Mouse (Mus musculus): Measurements from ENCODE around the gene Zfp420.
"Not testable (repeated sequence)": the region's sequence is repeated elsewhere in the genome, so short reads cannot be mapped to it uniquely, and the experiment has no call there.

Zfp420 gene

GRCm38 (mm10) chr7:29859532-29860517 is at the start of gene Zfp420:
Gene Zfp420 (plus strand): TSS chr7:29859979.
- DNase-seq (ENCODE audit: low read depth) = peak; percentile 97

DNA sequence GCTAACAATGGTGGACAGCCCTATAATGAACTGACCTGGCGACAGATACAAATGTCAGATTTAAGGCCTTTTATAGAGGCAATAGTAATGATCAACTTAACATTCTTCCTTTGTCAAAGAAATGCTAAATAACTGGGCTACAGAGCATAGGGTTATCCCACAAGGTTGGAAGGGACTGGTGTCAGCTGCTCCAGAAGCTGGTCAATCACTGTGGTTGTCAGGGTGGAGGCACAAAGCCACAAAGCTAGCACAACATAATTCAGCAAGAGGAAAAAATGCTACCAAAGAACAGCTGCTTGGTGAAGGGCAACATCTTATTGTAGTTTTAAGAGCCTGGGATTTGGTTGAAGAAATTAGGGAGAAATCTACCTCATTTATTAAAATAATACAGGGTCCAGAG is 47.5 kb upstream of the Zfp420 start:
- no peak for DNase-seq (ENCODE audit: low read depth)

- no peak for DNase-seq (ENCODE audit: low read depth)
Observed at GRCm38 (mm10) chr7:29814381-29814780, 45.4 kb upstream of the Zfp420 start.

GRCm38 (mm10) chr7:29815061-29815784 is 44.6 kb upstream of the Zfp420 start:
- DNase-seq (ENCODE audit: low read depth) = no peak

DNA sequence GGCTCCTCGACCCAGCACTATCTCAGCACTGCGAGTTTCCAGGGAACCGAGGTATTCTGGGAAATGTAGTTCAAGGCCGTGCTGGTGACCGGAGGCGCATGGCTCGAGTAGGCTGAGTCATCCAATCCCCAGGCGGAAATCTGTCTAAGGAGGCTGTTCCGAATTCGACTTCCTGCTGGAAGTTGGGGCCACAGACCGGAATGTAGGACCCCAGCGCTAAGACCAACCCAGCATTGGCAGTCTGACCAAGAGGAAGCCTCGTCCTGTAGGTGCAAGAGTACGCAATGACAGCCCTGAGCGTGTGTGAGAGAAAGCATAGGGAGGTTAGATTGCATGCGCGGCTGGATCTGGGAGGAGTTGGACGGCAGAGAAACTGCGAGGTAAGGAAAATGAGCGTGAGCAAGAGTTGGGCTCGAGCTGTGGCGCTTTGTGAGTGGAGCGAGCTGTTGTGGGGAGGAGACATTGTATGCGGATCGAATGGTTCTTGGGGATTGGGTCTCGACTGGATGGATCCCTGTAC is 43.8 kb upstream of the Zfp420 start, which contains the start of gene Zfp790:
TSS of gene Zfp790 (plus strand) at position 205 of the 520 bp plus-strand sequence.
- peak; percentile 94 for DNase-seq (ENCODE audit: low read depth)

GRCm38 (mm10) chr7:29818619-29819254 is 41.0 kb upstream of the Zfp420 start:
- peak; percentile 83 for DNase-seq (ENCODE audit: low read depth)

GRCm38 (mm10) chr7:29828001-29828400 is 31.8 kb upstream of the Zfp420 start:
- no peak for DNase-seq (ENCODE audit: low read depth)

GRCm38 (mm10) chr7:29829804-29830203 is 30.0 kb upstream of the Zfp420 start:
- DNase-seq (ENCODE audit: low read depth) = no peak

DNA sequence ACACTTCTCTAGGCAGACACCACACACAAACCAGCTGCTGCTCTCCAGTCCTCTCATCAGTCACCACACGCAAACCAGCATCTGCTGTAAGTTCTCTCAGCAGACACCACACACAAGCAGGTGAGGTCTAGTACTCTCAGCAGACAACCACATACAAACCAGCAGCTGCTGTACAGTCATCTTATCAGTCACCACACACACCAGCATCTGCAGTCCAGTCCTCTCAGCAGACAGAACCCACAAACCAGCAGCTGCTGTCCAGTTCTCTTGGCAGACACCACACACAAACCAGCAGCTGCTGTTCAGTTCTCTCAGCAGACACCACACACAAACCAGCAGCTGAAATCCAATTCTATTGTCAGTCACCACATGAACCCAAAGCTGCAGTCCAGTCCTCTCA is 23.0 kb upstream of the Zfp420 start:
- no peak for DNase-seq (ENCODE audit: low read depth)

GRCm38 (mm10) chr7:29839256-29839655 is 20.5 kb upstream of the Zfp420 start:
- DNase-seq (ENCODE audit: low read depth) = no peak

DNA sequence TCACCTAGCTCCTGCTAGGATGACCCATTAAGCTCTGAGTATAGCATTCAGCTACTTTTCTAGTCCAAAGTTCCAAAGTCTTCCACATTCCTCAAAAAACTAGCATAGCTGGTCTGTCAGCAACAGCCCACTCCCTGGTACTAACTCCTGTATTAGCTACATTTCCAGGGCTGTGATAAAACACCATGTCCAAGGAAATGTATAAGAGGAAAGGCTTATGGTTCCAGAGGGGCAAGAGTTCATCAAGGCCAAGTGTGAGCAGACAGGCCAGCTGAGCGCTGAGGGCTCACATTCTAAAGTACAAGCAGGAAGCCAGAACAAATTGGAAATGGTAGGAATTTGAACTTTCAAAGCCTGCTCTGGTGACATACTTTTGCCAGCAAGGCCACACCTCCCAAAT is 17.7 kb upstream of the Zfp420 start:
- no peak for DNase-seq (ENCODE audit: low read depth)

DNA sequence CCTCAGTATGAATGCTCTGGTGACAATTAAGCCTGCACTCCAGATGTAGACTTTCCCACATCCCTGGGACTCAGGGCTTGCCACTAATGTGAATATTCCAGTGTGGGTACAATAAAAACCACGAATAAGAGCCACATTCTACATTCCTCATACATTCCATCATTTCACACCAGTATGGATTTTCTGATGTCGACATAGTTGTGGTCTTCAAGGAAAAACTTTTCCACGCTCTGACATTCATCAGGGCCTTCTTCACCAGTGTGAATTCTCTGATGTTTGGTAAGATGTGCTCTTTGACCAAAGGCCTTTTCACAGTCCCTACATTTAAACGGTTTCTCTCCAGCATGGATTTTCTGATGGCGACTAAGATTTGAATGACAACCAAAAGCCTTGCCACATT is 15.2 kb upstream of the Zfp420 start:
- DNase-seq (ENCODE audit: low read depth) = peak; percentile 52

GRCm38 (mm10) chr7:29852831-29853218 is 7.0 kb upstream of the Zfp420 start:
- DNase-seq (ENCODE audit: low read depth) = no peak

DNA sequence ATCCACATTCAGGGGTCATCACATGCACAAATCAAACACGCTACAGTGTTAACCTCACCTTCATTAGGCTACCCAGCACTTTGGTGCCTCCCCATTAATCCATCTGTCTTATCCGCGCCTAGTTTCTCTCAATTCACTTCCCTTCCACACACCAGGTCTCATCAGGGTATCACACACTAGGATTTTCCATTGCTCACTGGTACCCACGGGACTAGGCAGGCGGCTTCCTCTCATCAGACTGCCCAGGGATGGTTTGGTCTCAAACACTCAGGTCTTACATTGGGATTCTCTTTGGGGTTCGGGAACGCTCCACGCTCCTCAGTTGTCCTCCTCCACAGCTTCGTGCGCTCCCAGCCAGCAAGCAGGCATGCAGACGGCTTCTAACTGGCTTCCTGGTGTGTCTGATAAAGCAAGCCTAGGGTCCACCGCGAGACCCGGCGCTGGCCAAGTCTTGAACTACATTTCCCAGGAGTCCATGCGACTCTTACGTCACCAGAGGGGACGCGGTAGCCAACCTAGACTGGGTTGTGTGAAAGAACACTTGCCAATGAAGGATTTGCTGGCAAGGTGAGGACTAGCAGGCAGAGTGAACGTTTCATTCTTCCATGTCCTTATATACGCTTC is 6.4 kb upstream of the Zfp420 start, which contains the start of gene Zfp940:
TSS of gene Zfp940 (minus strand) at position 451 of the 624 bp plus-strand sequence.
- peak; percentile 92 for DNase-seq (ENCODE audit: low read depth)

GRCm38 (mm10) chr7:29861660-29862059 is 1.9 kb downstream of the Zfp420 start:
- peak; percentile 14 for DNase-seq (ENCODE audit: low read depth)

- DNase-seq (ENCODE audit: low read depth) = no peak
Observed at GRCm38 (mm10) chr7:29874256-29874655, 14.5 kb downstream of the Zfp420 start.

DNA sequence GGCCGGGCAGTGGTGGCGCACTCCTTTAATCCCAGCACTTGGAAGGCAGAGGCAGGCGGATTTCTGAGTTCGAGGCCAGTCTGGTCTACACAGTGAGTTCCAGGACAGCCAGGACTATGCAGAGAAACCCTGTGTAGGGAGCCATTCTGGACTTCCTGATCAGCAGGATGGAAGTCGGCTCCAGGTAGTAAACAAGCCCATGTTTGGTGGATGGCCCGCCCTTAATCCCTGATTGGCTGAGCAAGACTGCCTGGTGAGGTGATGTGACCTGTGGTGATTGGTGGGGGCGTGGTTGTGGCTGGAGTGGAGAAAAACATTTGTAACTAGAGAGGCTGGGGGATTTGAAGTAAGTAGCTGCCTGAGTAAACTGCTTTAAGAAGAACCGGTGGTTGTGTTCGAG is 17.8 kb downstream of the Zfp420 start:
- DNase-seq (ENCODE audit: low read depth) = not testable (repeated sequence)

DNA sequence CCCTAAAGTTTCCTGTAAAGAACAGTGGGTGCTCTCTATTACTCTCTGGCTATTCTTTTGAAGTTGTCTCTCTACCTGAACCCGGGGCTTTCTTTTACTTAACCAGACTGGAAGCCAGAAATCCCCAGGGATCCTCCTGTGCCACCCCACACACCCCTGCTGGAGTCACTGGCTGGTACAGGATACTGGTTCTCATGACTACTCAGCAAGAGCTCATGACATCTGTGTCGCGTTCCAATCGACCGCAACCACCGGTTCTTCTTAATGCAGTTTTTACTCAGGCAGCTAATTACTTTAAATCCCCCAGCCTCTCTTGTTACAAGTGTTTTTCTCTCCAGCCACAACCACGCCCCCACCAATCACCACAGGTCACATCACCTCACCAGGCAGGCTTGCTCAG is 20.3 kb downstream of the Zfp420 start:
- DNase-seq (ENCODE audit: low read depth) = no peak

DNA sequence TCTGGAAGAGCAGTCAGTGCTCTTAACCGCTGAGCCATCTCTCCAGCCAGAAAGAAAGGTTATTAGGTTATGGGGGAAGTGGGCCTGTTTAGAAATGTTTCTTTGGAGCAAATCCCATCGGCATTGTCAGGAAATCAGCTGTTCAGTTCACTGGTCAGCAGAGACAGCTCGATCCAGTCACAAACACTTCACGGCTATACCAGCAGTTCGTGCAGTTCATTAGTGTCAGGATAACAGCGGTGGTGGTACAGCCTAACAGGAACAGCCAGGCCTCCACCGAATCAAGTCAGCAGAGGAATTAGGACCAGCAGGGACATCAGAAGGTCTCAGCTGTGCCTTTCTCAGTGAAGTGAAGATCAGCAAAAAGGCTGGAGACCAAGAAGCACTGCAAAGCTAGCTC is 21.1 kb downstream of the Zfp420 start:
- DNase-seq (ENCODE audit: low read depth) = no peak

- DNase-seq (ENCODE audit: low read depth) = no peak
Observed at GRCm38 (mm10) chr7:29890501-29890900, 30.7 kb downstream of the Zfp420 start.

- no peak for DNase-seq (ENCODE audit: low read depth)
Observed at GRCm38 (mm10) chr7:29892756-29893155, 33.0 kb downstream of the Zfp420 start.

GRCm38 (mm10) chr7:29898351-29898750 is 38.6 kb downstream of the Zfp420 start:
- DNase-seq (ENCODE audit: low read depth) = no peak
